Mouse (Mus musculus) neural tube, embryonic 15.5 days (tissue): Measurements from ENCODE around the gene Bysl. TPM values are rescaled to one million over a fixed set of nuclear protein-coding genes. Genes with fewer than 3 reads are reported as not detected.
"Not testable (repeated sequence)": the region's sequence is repeated elsewhere in the genome, so short reads cannot be mapped to it uniquely, and the experiment has no call there.

Experiments used
- ATAC-seq: fragments of 200-750 bp; cut with Nextera tagmentation; 2 replicates; pipeline ENCODE4 v1.8.0; 2017; ENCODE audit warnings: mild to moderate bottlenecking, moderate TSS enrichment, moderate library complexity; ENCODE audit not compliant: low FRiP score
- H3K27ac ChIP-seq: fragments of 300-500 bp; sonication (generic); replicated peaks from 2 replicates; pipeline ENCODE4 v1.5.1; 2015; ENCODE audit warnings: mild to moderate bottlenecking, inconsistent platforms
- H3K27me3 ChIP-seq: fragments of 300-500 bp; sonication (generic); replicated peaks from 2 replicates; pipeline ENCODE4 v1.6.1; 2015; ENCODE audit warnings: inconsistent platforms
- H3K36me3 ChIP-seq: fragments of 300-500 bp; sonication (generic); 2 replicates; pipeline ENCODE4 v1.6.1; 2015; ENCODE audit warnings: inconsistent platforms
- H3K4me1 ChIP-seq: fragments of 300-500 bp; sonication (generic); 2 replicates; pipeline ENCODE4 v1.6.1; 2015; ENCODE audit warnings: inconsistent platforms
- H3K4me2 ChIP-seq: fragments of 300-500 bp; sonication (generic); 2 replicates; pipeline ENCODE4 v1.6.1; 2015; ENCODE audit warnings: inconsistent platforms, mild to moderate bottlenecking, moderate library complexity
- H3K4me3 ChIP-seq: fragments of 300-500 bp; sonication (generic); replicated peaks from 2 replicates; pipeline ENCODE4 v1.5.1; 2015; ENCODE audit warnings: mild to moderate bottlenecking, inconsistent platforms
- H3K9ac ChIP-seq: fragments of 300-500 bp; sonication (generic); replicated peaks from 2 replicates; pipeline ENCODE4 v1.6.1; 2015; ENCODE audit warnings: mild to moderate bottlenecking, inconsistent platforms
- H3K9me3 ChIP-seq: fragments of 300-500 bp; sonication (generic); replicated peaks from 2 replicates; pipeline ENCODE4 v1.6.1; 2016; ENCODE audit warnings: inconsistent platforms
- WGBS: fragments of 180-500 bp; shearing (Covaris S2); methylation state at CpG from one replicate; pipeline ENCODE4 v1.1.7; 2015; ENCODE audit warnings: mixed read lengths; 5-methylcytosine and 5-hydroxymethylcytosine counted together
- polyA plus RNA-seq: library from polyadenylated mRNA; unstranded; fragments of >200 nt; fragmentation: Nextera tagmentation; extraction: Ambion mirVana; gene quantifications from 2 replicates; pipeline ENCODE4 v1.2.1, GENCODE M21; 2015

Bysl gene
- 34.7 and 37.1 TPM in 2 replicates for polyA plus RNA-seq

DNA sequence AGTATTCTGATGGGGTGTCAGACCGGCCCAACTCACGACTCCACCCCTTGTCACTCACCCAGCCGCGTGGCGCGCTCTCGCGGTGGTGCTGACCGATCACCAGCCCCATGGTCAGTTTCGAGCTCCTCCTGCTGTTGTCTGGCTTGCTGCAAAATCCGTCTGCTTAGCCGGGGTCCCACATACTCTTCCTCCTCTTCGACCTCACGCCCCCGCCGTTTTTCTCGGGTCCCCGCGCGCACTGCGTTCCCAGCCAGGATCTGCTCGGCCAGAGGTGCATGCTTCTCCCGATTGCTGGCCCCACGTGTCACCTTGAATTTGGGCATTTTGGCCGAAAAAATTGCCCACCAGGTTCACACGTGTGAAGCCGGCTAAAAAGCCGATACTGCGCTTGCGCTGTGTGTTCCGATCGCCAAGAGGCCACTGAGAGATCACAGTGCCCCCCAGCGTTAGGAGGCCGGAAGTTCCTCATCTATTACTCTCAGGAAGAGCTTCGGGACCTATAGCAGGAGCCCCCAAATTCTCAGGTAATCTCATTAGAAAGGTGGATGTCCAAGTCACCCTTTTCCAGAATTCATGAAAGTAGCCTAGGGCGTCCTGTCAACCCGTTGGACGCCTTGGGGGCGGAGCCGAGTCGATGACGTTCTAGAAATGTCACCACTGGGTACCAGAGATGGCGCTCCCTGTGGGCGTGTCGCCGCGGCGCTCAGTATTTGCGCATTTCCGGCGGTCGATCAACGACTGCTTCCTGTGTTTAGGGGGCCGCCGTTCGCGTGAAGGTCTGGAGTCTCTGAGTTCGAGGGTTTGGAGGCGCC, at the start of gene Bysl, which contains the start of the genes Med20 and Gm20517:
Gene Bysl, minus strand, starts transcription at position 644 of the 812 bp plus-strand sequence.
Gene Med20, plus strand, starts transcription at position 734 of the 812 bp plus-strand sequence.
Gene Gm20517, plus strand, starts transcription at position 741 of the 812 bp plus-strand sequence.
- Histone ChIP-seq H3K4me3 (peak within 1 kb of the TSS; percentile 90), H3K4me1 (peaks cover 47% of the 10 kb centered on the region), H3K9me3 (no peaks in the 10 kb centered on the region), H3K27ac (peak within 1 kb of the TSS; percentile 80), H3K36me3 (peaks cover 40% of the 10 kb centered on the region), H3K9ac (peak within 1 kb of the TSS; percentile 84), H3K4me2 (peak within 1 kb of the TSS; percentile 93), H3K27me3 (no peaks in the 10 kb centered on the region)
- under 1% methylated on average over 59 of the region's 59 CpGs for WGBS
- peak; percentile 96 for ATAC-seq

GRCm38 (mm10) chr17:47658741-47659243, 47.5 kb upstream of the Bysl start:
- Histone ChIP-seq H3K4me1 (peaks cover 5% of the 10 kb centered on the region; the same call in 1 of the 2 replicates), H3K27ac (no peak overlapping the region), H3K27me3 (no peaks in the 10 kb centered on the region), H3K9me3 (no peaks in the 10 kb centered on the region), H3K4me2 (no peak overlapping the region), H3K36me3 (0 out of 2 replicates have a peak, but pooled peaks cover under 1% of the 10 kb centered on the region), H3K9ac (no peak overlapping the region), H3K4me3 (no peak overlapping the region)
- 87% methylated on average over 3 of the region's 3 CpGs for WGBS
- ATAC-seq: no peak

- Histone ChIP-seq H3K4me3 (no peak overlapping the region), H3K27me3 (no peaks in the 10 kb centered on the region), H3K36me3 (0 out of 2 replicates have a peak, but pooled peaks cover 3% of the 10 kb centered on the region), H3K4me1 (no peaks in the 10 kb centered on the region), H3K9me3 (no peaks in the 10 kb centered on the region), H3K27ac (no peak overlapping the region), H3K9ac (no peak overlapping the region), H3K4me2 (no peak overlapping the region)
- ATAC-seq: no peak
- WGBS: 84% methylated on average over 4 of the region's 4 CpGs
Observed at GRCm38 (mm10) chr17:47657901-47658300, 46.6 kb upstream of the Bysl start.

DNA sequence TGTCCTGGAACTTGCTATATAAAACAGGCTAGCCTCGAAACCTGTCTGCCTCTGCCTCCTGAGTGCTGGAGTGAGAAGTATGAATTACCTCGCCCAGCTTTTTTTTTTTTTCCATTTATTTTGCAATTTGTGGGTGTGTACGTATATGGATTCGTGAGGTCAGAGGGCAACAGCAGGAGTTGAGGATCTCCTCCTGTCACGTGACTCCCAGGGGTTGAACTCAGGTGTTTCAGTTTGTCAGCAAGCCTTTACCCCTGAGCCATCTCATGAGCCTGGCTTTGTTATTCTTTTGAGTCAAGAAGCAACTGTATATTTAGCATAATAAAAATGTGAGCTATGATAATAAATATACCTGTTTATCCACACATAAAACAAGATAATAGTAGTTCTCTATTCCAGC, 44.4 kb upstream of the Bysl start:
- H3K27ac ChIP-seq: no peak overlapping the region
- no peaks in the 10 kb centered on the region for H3K9me3 ChIP-seq
- 85% methylated on average over 5 of the region's 5 CpGs for WGBS

GRCm38 (mm10) chr17:47654346-47654745, 43.1 kb upstream of the Bysl start:
- 95% methylated on average over 8 of the region's 8 CpGs for WGBS
- not testable (repeated sequence) for H3K4me2 ChIP-seq, H3K27me3 ChIP-seq, H3K4me1 ChIP-seq, H3K9ac ChIP-seq, H3K4me3 ChIP-seq, ATAC-seq, H3K27ac ChIP-seq, H3K9me3 ChIP-seq
- peaks cover 10% of the 10 kb centered on the region; the same call in 1 of the 2 replicates for H3K36me3 ChIP-seq

More for the DNA sequence above, 44.4 kb upstream of the Bysl start:
- Histone ChIP-seq H3K4me3 (no peak overlapping the region), H3K27me3 (no peaks in the 10 kb centered on the region), H3K36me3 (peaks cover 6% of the 10 kb centered on the region; the same call in 1 of the 2 replicates), H3K4me1 (no peaks in the 10 kb centered on the region), H3K4me2 (no peak overlapping the region), H3K9ac (no peak overlapping the region)
- no peak for ATAC-seq

DNA sequence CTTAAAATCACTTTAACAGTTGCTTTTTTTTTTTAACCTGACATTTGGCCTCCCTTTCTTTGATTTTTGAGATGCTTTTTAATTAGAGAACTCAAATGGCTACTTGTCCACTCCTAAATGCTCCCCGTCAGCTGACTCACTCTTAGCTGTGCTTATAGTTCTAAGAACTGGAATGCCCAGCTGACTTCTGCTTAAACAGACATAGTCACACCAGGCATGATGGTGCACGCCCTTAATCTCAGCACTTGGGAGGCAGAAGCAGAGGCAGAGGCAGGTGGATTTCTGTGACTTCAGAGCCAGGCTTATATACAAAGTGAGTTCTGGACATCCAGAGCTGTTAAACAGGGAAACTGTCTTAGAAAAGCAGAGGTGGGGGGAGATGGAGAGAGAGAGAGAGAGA, 40.7 kb upstream of the Bysl start:
- Histone ChIP-seq H3K4me2 (no peak overlapping the region), H3K27me3 (no peaks in the 10 kb centered on the region), H3K4me3 (no peak overlapping the region), H3K9ac (no peak overlapping the region), H3K4me1 (0 out of 2 replicates have a peak, but pooled peaks cover 6% of the 10 kb centered on the region), H3K9me3 (no peaks in the 10 kb centered on the region), H3K27ac (no peak overlapping the region), H3K36me3 (peaks cover 10% of the 10 kb centered on the region; the same call in 1 of the 2 replicates)
- no peak for ATAC-seq
- 73% methylated on average over 2 of the region's 2 CpGs for WGBS

DNA sequence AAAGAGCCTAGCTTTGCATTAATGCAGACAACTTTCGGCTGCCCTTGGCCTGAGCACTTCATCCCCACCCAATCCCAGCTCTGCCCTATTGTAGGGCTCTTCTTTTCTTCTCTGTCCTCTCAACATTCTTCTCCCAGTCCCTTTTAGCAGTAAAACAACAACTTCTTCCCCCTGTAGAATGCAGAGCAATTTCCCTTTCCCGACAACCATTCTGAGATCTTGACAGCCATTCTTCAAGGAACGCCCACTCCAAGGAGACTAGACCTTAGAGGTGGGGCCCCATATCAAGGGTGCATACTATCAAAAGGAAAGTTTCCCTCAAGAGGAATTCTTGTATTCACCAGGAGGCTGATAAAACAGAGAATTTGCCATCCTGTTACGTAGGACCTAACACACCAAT, 37.7 kb upstream of the Bysl start:
- H3K27me3 ChIP-seq: no peaks in the 10 kb centered on the region
- peaks cover 11% of the 10 kb centered on the region; the same call in 1 of the 2 replicates for H3K4me1 ChIP-seq
- H3K36me3 ChIP-seq: peaks cover 10% of the 10 kb centered on the region; the same call in 1 of the 2 replicates
- peak overlapping the region; percentile 13; the same call in 1 of the 2 replicates for H3K27ac ChIP-seq
- no peak overlapping the region for H3K4me3 ChIP-seq
- H3K9ac ChIP-seq: no peak overlapping the region
- WGBS: 28% methylated on average over 4 of the region's 4 CpGs
- H3K4me2 ChIP-seq: no peak overlapping the region
- no peak for ATAC-seq
- no peaks in the 10 kb centered on the region for H3K9me3 ChIP-seq

- peaks cover 7% of the 10 kb centered on the region; the same call in 1 of the 2 replicates for H3K36me3 ChIP-seq
- H3K4me3 ChIP-seq: no peak overlapping the region
- 73% methylated on average over 1 of the region's 1 CpGs for WGBS
- H3K9me3 ChIP-seq: no peaks in the 10 kb centered on the region
- no peak for ATAC-seq
- H3K27ac ChIP-seq: no peak overlapping the region
- no peaks in the 10 kb centered on the region for H3K27me3 ChIP-seq
- H3K4me2 ChIP-seq: no peak overlapping the region
- H3K9ac ChIP-seq: no peak overlapping the region
- H3K4me1 ChIP-seq: peaks cover 11% of the 10 kb centered on the region; the same call in 1 of the 2 replicates
Observed at GRCm38 (mm10) chr17:47646683-47647082, 35.4 kb upstream of the Bysl start.

DNA sequence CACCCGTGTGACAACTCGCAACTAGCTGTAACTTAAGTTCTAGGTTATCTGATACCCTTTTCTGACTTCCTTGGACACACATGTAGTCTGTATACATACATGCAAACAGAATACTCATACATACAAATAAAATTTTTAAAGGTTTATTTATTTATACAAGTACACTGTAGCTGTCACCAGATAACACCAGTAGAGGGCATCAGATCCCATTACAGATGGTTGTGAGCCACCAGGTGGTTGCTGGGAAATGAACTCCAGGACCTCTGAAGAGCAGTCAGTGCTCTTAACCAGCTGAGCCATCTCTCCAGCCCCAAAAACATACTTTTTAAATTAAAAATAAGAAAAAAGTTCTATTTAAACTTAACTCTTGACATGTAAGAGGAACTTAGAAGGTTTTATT, 31.7 kb upstream of the Bysl start:
- no peak overlapping the region for H3K27ac ChIP-seq
- H3K9ac ChIP-seq: no peak overlapping the region
- no peak overlapping the region for H3K4me3 ChIP-seq
- H3K36me3 ChIP-seq: no peaks in the 10 kb centered on the region
- H3K27me3 ChIP-seq: no peaks in the 10 kb centered on the region
- WGBS: 89% methylated on average over 2 of the region's 2 CpGs
- no peaks in the 10 kb centered on the region for H3K9me3 ChIP-seq
- no peak for ATAC-seq
- peaks cover 9% of the 10 kb centered on the region for H3K4me1 ChIP-seq
- no peak overlapping the region for H3K4me2 ChIP-seq

DNA sequence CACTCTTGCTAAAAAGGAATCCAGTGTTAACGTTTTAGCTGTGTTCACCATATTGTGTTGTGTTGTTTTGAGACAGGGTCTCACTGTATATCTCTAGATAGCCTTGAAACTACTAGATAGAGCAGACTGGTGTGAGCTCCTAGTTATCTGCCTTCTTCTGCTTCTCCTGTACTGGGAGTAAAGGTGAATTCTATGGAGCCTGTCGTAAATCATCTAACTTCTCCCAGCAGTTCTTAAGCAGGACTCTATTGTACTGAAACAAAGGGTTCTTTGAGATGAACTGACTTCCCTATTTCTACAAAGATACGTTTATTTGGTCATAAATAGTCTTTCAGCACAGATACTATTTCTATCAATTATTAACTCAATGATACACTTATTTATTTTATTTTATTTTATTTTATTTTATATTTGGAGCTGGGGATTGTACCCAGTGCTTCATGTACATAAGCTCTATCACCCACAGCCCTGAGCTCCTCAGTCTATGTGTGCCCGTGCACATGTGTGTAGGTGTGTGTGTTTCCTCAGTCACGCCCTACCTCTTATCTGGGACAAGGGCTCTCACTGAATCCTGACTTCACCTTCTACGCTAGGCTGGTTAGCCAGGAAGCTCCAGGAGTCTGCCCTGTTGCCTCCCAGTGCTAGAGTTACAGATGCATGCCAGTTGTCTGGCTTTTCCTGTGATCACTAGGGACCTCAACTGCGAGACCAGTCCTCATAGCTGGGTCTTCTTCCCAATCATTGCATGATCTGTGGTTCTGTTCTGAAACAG, 22.9 kb upstream of the Bysl start:
- 72% methylated on average over 7 of the region's 7 CpGs for WGBS
- H3K9ac ChIP-seq: no peak overlapping the region
- ATAC-seq: no peak
- no peaks in the 10 kb centered on the region for H3K9me3 ChIP-seq
- no peaks in the 10 kb centered on the region for H3K27me3 ChIP-seq
- H3K4me2 ChIP-seq: no peak overlapping the region
- peaks cover 38% of the 10 kb centered on the region for H3K4me1 ChIP-seq
- no peak overlapping the region for H3K4me3 ChIP-seq
- H3K36me3 ChIP-seq: no peaks in the 10 kb centered on the region
- H3K27ac ChIP-seq: no peak overlapping the region

- Histone ChIP-seq H3K27me3 (no peaks in the 10 kb centered on the region), H3K9me3 (no peaks in the 10 kb centered on the region), H3K4me1 (peaks cover 46% of the 10 kb centered on the region), H3K4me2 (peak overlapping the region; percentile 19; the same call in 1 of the 2 replicates), H3K36me3 (no peaks in the 10 kb centered on the region), H3K9ac (no peak overlapping the region), H3K27ac (no peak overlapping the region), H3K4me3 (no peak overlapping the region)
- WGBS: 83% methylated on average over 4 of the region's 4 CpGs
- ATAC-seq: no peak
Observed at GRCm38 (mm10) chr17:47632181-47632840, 21.0 kb upstream of the Bysl start.
